Mouse (Mus musculus): Measurements from ENCODE around the gene Tent4b. TPM values are rescaled to one million over a fixed set of nuclear protein-coding genes. Genes with fewer than 3 reads are reported as not detected.
A peak's percentile ranks its signal among the peaks of the same experiment; 100 is the strongest.

Gene Tent4b
- polyA plus RNA-seq, 1 experiment, result 10.8 TPM

DNA sequence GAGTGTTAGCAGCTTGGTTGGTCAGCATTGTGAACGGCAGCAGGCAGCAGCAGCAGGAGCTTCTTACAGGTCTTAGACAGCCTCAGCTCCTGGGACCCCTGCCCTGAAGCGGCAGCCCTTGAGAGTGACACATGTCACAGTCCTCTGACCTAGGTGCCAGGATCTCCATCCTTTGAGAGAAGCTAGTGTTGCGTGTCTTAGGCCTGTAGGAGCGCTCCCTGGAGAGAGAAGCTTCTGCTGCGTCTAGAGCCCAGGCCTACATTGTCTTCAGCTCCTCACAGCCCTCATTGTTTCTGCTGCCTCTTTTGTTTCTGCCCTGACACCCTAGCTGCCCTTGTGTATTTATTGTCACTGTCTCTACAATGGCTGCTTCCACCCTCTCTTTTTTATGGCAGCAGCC is 26.3 kb downstream of the Tent4b start:
- no peak for DNase-seq (ENCODE audit: low read depth, low spot score)
- 89% methylated on average over 5 of the region's 5 CpGs for WGBS

DNA sequence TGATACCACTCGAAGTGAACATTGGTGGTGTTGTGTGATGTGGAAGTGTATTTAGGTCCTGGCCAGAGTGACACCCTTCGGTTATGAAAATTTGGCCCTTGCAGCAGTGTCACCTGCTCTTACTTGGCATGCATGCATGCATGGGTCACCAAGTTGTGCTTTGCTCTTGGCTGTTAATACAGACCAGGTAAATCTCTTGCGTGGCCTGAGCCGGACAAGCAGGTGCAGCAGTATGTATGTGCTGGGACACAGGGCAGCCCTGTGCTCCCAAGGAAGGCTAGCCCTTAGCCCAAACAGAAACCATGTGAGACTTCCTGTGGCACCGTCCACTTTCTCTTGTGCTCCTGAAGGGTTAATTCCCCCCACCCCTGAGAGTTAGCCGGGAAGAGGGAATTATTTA is 28.8 kb downstream of the Tent4b start:
- no peak for DNase-seq (ENCODE audit: low read depth, low spot score)
- 51% methylated on average over 6 of the region's 6 CpGs for WGBS

DNA sequence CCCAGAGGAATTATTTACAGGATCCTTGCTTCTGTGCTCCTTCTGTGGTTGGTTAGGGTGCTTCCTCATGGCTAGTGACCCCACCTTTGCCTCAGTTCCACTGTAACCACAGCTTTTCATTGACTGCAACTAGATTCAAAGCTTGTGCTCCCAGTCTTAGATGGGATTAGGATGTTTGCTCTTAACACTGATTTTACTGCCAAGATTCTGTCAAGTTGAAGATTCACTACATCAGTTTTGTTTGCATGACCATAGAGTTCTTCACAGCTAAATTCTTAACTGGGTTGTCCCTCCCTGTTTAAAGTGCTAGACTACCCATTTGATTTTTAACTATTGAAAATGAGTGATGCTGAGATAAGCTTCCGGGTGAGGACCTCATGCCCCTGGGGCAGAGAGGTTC is 29.3 kb downstream of the Tent4b start:
- DNase-seq (ENCODE audit: low read depth, low spot score), result no peak
- 24% methylated on average over 1 of the region's 1 CpGs for WGBS

GRCm38 (mm10) chr8:88228800-88229199 is 29.8 kb downstream of the Tent4b start:
- DNase-seq (ENCODE audit: low read depth, low spot score), result no peak
- WGBS, result 0% methylated on average over 1 of the region's 1 CpGs

DNA sequence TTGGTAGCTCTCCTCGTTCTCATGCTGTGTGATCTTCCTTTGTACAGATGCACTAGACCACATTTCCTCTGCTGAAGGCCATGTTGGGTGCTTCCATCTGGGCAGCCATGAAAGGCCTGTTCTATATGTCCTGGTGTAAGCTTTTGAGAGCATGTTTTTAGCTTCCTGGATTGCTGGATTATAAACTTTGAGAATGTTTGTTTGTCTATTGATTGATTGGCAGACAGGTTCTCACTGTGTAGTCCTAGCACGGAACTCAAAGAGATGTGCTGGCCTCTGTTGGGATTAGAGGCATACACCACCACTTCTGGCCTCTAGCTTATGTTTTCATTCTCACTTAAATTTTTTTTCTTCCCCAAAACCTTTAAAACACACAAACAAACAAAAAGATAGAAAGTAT is 37.7 kb downstream of the Tent4b start:
- no peak for DNase-seq (ENCODE audit: low read depth, low spot score)
- WGBS, result 48% methylated on average over 2 of the region's 2 CpGs

DNA sequence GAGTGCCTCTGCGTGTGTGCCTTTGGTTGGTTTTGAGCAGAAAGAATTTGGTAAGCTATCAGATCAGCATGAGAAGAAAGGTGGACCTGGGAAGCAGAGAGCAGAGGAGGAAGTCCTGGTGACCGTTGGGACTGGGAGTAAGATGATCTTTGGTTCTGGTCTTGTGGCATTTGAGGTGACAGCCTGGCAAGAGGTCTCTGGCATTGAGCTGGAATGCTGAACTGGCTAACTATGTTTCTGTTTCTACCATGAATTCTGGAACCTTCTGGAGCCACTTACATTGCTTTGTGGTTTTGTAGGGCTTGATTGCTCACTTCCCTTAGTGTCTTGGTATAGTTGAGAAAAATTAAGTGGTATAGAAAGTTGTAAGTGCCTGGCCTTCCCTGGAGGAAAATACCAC is 38.6 kb downstream of the Tent4b start:
- no peak for DNase-seq (ENCODE audit: low read depth, low spot score)
- WGBS, result 67% methylated on average over 2 of the region's 2 CpGs

- WGBS, result 85% methylated on average over 5 of the region's 5 CpGs
- DNase-seq (ENCODE audit: low read depth, low spot score), result no peak
Measured at GRCm38 (mm10) chr8:88239277-88239676, 40.3 kb downstream of the Tent4b start.

GRCm38 (mm10) chr8:88241871-88242270 is 42.9 kb downstream of the Tent4b start:
- WGBS, result 83% methylated on average over 4 of the region's 4 CpGs
- no peak for DNase-seq (ENCODE audit: low read depth, low spot score)

DNA sequence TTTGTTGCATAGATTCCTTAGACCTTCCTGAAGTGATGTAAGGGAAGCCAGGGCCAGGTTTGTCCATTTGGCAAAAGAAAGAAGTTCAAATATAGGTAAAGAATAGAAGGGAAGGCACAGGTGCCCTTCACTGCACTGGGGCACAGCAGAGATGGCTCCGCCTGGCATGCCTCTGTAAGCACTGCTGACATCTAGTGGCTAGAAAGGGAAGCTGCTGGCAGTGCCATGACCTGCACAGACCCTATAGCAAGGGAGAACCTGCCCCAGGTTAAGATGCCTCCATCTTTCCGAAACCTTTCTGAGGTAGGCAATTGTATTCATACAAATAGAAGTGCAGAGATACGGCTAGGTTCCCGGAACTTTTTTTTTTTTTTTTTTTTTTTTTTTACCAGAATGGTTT is 45.3 kb downstream of the Tent4b start:
- peak; percentile 22 for DNase-seq (ENCODE audit: low read depth, low spot score)
- 68% methylated on average over 4 of the region's 4 CpGs for WGBS

GRCm38 (mm10) chr8:88252791-88253190 is 53.8 kb downstream of the Tent4b start:
- no peak for DNase-seq (ENCODE audit: low read depth, low spot score)
- WGBS, result 87% methylated on average over 3 of the region's 3 CpGs

DNA sequence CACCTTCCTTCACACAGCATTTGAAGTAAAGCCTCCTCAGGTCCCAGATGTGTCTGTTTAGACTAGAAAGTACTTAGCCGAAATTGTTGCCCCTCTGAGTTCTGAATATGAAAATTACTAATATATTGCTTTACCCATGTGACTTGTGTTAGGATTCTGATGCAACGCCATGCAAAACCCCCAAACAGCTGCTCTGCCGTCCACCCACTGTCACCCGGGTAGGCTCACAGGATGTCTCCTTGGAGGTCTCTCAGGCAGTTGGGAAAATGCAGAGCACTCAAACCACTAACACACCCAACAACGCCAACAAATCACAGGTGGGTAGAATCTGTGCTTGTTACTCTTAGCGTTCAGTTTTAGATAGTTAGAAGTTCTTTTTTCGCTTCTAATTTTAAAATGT is 55.9 kb downstream of the Tent4b start:
- no peak for DNase-seq (ENCODE audit: low read depth, low spot score)
- 91% methylated on average over 7 of the region's 7 CpGs for WGBS

DNA sequence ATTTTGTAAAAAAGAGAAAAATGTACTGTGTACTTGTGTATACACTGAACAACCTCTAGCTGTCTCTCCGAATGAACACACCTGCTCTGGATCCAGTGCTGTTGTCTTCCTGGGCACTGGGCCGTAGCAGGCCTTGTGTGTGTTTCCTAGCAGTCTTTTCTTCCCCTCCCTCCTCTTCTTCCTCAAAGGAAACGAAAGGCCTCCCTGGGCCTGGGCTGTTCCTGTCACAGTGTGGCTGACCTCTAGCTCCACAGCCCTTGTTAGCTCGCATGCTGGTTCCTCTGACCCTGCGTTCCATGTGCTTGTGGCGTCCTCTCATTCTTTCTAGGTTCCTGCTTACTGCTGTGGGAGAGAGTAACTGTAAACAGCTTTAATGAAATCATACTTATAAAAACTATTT is 59.0 kb downstream of the Tent4b start:
- WGBS, result 71% methylated on average over 6 of the region's 6 CpGs

GRCm38 (mm10) chr8:88258544-88258943 is 59.5 kb downstream of the Tent4b start:
- WGBS, result 87% methylated on average over 11 of the region's 11 CpGs
- DNase-seq (ENCODE audit: low read depth, low spot score), result no peak

More for the DNA sequence above, 59.0 kb downstream of the Tent4b start:
- no peak for DNase-seq (ENCODE audit: low read depth, low spot score)

- no peak for DNase-seq (ENCODE audit: low read depth, low spot score)
- 81% methylated on average over 7 of the region's 7 CpGs for WGBS
Measured at GRCm38 (mm10) chr8:88260466-88260980, 61.5 kb downstream of the Tent4b start.

DNA sequence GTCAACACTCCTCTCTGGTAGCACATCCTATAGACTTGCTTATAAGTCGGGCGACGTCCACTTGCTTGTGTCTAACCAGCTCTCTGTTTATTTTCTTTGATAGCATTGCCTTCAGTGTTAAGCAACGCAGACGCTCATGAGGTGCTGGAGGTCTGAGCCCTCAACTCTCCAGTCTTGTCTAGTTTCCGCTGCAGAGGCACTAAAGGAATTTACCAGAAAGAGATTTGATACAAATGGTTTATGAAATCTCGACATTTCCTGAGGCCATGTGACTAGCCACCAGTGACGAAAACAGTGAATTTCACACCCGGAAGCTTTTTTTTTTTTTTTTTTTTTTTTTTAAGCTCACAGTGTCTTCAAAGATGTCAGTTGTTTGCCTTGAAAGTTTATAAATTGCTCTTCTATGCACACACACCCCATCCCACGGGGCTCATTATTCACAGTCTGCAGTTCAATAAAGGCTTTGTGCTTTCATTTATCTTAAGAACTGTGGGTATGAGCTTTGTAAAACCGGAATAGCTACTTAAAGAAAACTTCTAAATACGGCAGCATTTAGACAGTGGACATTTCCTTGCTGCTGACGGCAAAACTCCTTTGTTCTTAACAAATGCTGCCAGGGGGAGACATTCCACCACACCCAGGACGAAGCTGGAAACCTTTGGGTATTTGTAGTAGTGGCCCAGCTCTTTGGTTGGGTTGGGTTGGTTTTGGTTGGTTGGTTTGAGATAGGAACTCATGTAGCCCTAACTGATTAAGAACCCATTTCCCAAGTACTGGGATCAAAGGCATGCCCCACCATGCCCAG is 64.0 kb downstream of the Tent4b start:
- DNase-seq (ENCODE audit: low read depth, low spot score), result no peak
- 44% methylated on average over 14 of the region's 14 CpGs for WGBS

DNA sequence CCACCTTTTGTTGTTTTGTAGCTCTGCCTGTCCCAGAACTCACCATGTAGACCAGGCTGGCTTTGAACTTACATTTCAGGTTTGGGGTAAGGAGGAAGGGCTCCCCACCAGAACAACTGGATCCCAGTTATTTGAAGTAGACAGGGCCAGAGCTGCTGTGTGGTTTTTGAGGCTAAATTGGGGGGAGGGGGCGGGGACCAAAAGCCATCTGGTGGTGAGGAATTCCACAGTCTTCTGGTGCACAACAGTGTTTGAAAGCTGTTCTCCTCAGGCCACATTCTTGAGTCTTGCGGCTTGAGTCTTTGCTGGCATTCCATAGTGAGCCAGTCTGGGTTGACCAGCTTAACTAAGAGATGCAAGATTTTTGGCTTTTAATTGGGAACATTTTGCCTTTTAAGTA is 66.5 kb downstream of the Tent4b start:
- 28% methylated on average over 2 of the region's 2 CpGs for WGBS
- DNase-seq (ENCODE audit: low read depth, low spot score), result no peak

GRCm38 (mm10) chr8:88266170-88266800 is 67.3 kb downstream of the Tent4b start:
- peak; percentile 16 for DNase-seq (ENCODE audit: low read depth, low spot score)
- WGBS, result 49% methylated on average over 10 of the region's 10 CpGs

GRCm38 (mm10) chr8:88266801-88267403 is 67.9 kb downstream of the Tent4b start:
- WGBS, result 60% methylated on average over 14 of the region's 14 CpGs
- no peak for DNase-seq (ENCODE audit: low read depth, low spot score)

DNA sequence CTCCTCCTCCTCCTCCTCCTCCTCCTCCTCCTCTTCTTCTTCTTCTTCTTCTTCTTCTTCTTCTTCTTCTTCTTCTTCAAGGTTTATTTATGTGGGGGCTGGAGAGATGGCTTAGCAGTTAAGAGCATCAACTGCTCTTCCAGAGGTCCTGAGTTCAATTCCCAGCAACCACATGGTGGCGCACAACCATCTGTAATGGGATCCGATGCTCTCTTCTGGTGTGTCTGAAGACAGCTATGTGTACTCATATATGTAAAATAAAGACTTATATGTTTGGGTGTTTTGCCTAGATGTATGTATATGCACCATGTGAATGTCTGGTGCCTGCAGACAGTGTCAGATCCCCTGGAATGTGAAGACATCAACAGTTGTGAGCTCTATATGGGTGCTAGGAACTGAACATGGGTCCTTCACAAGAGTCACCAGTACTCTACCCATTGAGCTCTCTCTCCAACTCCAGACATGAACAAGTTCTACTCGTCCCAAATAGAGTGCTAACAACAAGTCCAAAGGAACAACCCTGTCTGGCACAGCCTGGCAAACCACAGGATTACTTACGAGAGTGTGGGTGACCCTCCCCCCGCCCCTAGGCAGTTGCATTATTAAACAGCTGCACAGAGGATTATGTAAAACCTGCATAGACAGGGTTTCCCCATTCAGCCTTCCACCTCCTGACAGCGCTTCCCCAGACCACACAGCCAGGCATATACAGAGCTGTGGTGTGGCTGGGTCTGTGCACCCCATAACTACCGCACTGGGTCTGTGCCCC is 70.3 kb downstream of the Tent4b start:
- DNase-seq (ENCODE audit: low read depth, low spot score), result no peak
- WGBS, result 58% methylated on average over 7 of the region's 7 CpGs

DNA sequence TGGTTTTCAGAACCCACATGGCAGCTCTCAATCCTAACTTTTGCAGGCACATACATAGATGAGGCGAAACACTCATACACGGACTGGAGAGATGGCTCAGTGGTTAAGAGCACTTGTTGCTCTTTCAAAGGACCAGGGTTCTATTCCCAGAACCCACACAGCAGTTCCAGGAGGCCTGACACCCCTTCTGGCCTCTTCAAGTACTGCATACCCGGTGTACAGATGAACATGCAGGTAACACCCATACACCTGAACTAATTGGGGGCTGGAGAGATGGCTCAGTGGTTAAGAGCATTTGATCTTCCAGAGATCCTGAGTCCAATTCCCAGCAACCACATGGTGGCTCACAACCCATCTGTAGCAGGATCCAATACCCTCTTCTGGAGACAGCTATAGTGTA is 71.1 kb downstream of the Tent4b start:
- 68% methylated on average over 3 of the region's 3 CpGs for WGBS
- no peak for DNase-seq (ENCODE audit: low read depth, low spot score)
